Mouse (Mus musculus): ENCODE results near the gene Trim11. TPM values are rescaled to one million over a fixed set of nuclear protein-coding genes. Genes with fewer than 3 reads are reported as not detected.
"Not testable (repeated sequence)": the region's sequence is repeated elsewhere in the genome, so short reads cannot be mapped to it uniquely, and the experiment has no call there.

Gene Trim11
- 1 to 10 TPM; 4.8 to 8.5 (median 7.4) TPM for total RNA-seq (2022)

GRCm38 (mm10) chr11:58978027-58978705 is at the start of gene Trim11:
Gene Trim11, plus strand, starts transcription at chr11:58978093.
- peak in 1 of 2 experiments; percentile 22 for DNase-seq (ENCODE audit: low spot score in 2 of 2)

DNA sequence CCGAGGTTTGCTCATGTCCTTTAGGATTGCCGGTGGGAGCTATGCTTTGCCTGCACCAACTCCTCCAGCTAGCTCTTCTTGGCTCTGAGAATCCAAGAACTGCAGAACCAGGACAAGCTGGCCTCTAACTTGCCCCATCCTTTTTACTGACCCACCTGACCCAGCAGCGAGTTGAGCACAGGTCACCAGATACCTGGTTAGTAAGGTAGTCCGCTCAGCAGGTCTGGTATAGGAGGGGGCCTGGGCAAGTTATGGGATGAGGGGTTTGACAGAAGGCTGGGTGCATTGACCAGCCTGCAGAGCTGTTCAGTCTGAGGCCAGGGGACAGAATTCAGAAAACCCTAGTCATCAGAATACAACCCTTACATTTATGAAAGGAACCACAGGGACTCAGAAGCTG is 48.8 kb upstream of the Trim11 start:
- DNase-seq (ENCODE audit: low spot score in 2 of 2) = no peak

DNA sequence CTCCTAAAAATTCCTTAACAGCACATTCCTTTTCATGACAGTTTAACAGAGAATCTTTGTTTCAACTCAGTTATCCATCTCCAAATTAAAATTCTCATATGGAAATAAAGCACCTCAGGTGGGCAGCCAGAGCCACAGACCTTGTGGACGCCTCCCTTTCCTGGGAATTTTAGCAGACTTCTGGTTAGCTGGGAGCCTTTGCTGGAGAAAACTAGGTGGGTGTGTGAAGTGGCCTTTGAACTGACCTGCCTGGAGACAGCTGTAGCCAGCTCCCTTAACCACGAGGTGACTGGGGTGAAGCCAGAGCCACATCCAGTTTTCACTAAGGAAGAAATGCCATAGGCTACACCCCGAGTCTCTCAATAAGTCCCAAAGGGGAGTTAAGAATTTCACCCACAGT is 48.3 kb upstream of the Trim11 start:
- DNase-seq (ENCODE audit: low spot score in 2 of 2) = no peak

DNA sequence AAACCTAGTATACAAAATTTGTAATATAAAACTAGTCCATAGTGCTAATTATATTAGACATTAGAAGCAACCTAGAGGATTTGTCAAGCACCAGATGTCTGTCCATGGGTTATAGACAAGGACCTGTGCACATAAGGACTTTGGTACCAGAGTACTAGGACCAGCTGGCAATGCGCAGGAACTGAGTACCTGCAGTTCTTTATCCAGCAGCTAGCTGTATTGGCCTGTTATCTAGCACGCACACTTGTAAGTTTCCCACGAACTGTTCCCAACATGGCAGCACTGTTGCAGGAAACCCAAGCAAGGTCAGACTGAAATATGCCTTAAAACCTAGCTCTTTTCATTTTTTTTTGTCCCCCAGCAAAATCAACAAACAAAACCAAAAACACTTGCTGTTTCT is 47.6 kb upstream of the Trim11 start:
- no peak for DNase-seq (ENCODE audit: low spot score in 2 of 2)

DNA sequence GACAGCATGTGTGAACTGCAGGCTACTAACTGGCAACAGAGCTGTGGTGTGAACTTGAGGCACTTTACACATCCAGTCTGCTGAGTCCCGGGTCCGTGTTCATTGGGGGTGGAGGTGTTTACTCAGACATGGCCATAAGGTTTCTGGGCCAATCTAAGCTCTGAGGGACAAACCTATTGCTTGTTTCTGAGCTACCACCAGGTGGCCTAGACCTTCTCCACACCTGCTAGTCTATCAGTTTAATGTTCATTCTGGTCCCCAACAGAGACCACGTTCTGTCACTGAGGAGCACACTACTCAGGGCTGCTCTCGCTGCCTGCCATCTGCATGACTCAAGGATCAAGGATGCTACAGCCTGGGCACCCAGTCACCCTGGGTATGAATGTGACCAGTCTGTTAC is 46.3 kb upstream of the Trim11 start:
- DNase-seq (ENCODE audit: low spot score in 2 of 2) = no peak

DNA sequence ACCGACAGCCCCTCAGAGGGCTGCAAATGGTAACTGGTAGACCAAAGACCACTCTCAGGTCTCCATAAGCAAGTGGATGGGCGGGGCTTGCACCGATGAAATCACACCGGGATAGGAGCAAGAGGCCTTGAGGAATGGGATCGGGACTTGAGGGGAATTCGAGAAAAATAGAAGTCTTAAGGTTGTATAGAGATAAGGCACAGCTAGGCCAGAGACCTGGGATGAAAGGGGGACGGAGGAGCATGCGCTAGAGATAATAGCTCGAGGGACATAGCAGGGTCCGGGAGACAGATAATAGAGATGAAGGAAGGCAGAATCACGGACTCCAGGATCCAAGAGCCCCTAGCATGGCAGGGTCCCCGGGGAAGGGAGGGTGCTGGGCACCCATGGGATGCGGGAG is 40.0 kb upstream of the Trim11 start:
- no peak for DNase-seq (ENCODE audit: low spot score in 2 of 2)

GRCm38 (mm10) chr11:58938322-58939087 is 39.4 kb upstream of the Trim11 start, which contains the start of gene Rnf187:
Gene Rnf187, minus strand, starts transcription at chr11:58938916.
- DNase-seq (ENCODE audit: low spot score in 2 of 2) = peak; percentile 85 to 90

- DNase-seq (ENCODE audit: low spot score in 2 of 2) = no peak
Observed at GRCm38 (mm10) chr11:58939088-58939439, 38.8 kb upstream of the Trim11 start.

DNA sequence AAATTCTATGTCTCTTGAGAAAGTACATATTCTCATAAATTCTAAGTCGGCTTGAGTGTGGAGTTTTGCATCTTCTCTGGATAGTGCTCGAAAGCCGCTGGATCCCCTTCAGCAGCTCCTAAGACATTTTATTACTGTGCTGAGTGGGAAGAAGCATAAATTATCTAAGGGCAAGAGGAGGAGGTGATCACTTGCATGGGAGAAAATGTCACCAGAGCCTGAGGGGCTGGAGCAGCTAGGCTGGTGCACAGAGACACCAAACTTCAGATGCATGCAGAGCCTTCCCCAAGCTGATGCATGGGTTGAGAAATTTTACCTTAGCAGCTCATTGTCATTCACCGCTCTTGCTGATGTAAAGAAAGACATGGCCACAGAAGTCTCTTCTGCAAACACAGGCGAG is 33.8 kb upstream of the Trim11 start:
- no peak for DNase-seq (ENCODE audit: low spot score in 2 of 2)

GRCm38 (mm10) chr11:58947306-58947705 is 30.6 kb upstream of the Trim11 start:
- DNase-seq (ENCODE audit: low spot score in 2 of 2) = no peak

DNA sequence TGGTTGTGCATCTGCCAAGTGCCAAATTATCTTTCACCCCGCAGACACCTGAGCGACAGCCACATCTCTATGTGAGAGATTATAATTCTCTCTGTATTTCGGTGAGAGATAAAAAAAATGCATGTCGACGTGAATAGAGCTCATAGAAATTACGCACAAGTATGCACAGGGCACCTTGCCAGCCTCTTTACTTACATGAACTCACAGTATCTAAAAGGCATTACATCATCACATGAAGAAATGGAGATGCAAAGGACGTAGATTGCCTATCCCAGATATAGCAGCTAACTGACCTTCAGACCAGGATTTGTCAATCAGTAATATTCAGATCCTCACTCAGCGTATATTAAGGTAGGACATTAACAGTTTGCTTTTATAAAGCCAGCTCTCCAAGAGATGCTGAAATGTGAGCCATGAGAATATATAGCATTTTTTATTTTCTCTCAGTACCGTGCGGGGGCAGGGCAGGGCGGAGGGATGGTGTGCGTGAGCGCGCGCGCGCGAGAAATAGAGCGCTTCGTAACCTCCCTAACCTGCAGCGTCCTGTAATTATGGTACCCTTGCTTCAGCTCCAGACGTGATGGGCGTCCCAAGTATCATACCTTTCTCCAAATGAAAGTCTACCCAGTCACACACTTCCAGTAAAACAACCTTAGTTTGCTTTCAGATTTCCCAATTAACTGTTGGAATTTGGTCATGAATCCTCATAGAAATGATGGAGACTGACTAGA is 29.9 kb upstream of the Trim11 start:
- DNase-seq (ENCODE audit: low spot score in 2 of 2) = no peak

DNA sequence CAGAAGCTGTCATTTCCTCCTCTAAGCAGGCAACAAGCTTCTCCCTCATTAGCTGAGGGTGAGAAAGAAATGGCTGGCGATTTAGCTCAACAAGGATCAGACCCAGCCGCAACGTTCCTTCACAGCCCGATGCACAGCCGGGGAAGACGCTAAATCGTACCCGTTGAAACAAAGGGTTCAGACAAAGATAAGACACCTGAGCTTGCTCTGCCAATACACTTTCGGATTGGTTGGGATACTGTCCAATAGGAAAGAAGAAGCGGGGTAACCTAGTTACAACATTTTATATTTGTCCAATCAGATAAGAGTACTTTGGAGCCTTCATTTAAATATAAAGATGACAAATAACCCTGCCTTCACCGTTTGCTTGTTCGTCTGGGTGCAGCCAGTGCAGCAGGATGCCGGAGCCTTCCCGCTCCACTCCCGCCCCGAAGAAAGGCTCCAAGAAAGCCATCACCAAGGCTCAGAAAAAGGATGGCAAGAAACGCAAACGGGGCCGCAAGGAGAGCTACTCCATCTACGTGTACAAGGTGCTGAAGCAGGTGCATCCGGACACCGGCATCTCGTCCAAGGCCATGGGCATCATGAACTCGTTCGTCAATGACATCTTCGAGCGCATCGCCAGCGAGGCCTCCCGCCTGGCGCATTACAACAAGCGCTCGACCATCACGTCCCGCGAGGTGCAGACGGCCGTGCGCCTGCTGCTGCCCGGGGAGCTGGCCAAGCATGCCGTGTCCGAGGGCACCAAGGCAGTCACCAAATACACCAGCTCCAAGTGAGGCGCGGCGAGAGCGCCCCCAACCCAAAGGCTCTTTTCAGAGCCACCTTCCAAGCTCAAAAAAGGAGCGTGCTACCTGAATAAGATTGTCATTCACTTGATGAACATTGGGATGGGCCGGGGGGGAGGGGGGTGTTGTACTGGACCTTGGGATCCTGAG is 29.1 kb upstream of the Trim11 start, which contains the start of gene Hist3h2ba:
Gene Hist3h2ba (plus strand): TSS at position 379 of the 938 bp plus-strand sequence.
- DNase-seq (ENCODE audit: low spot score in 2 of 2) = no peak

DNA sequence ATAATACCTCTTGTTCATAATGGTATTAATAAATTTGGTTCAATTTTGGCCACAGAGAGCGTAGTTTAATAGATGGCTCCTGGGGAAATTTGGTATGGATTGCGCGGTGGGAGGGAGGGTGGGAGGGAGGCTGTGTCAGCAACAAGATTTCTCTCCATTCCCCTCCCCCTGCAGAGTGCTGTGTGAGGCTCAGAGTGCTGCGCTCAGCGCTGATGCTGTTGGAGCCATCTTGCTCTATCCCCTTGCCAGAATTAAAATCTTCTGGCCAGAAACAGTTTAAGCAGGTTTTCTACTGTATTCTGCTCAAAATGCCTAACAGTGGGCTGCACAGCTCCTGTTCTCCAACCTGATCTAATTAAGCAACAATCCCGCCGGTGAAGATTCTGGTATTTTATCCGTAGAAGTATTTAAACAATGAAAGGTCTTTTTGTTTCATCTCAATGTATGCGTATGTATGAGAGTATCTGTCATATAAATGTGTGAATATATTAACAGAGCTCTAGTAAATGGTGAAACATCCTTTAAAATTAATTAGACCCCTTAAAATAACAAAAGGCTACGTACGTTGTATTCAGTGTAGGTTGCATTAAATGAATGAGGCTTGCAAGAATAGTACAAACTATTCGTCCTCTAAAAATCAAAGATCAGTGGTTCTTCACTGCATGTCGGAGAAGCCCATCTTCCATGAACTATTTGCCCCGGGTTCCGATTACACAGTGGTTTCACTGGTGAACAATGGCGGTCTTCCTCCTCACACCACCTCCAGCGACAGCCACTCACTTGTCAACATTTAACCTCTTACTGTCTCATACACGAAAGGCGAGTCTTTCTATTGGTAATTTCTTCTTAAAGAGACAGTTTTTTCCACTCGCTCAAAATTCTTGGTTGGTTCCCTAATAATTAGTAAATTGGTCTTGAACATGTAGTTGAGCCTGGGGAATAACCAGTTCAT is 28.1 kb upstream of the Trim11 start:
- DNase-seq (ENCODE audit: low spot score in 2 of 2) = no peak

GRCm38 (mm10) chr11:58951210-58951609 is 26.7 kb upstream of the Trim11 start:
- DNase-seq (ENCODE audit: low spot score in 2 of 2) = no peak

- no peak for DNase-seq (ENCODE audit: low spot score in 2 of 2)
Observed at GRCm38 (mm10) chr11:58953351-58954169, 24.3 kb upstream of the Trim11 start.

DNA sequence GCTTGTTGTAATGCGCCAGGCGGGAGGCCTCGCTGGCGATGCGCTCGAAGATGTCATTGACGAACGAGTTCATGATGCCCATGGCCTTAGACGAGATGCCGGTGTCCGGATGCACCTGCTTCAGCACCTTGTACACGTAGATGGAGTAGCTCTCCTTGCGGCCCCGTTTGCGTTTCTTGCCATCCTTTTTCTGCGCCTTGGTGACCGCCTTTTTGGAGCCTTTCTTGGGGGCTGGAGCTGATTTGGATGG is 23.8 kb upstream of the Trim11 start:
- DNase-seq (ENCODE audit: low spot score in 2 of 2) = not testable (repeated sequence)

- peak; percentile 81 to 91 for DNase-seq (ENCODE audit: low spot score in 2 of 2)
Observed at GRCm38 (mm10) chr11:58954420-58955142, 23.3 kb upstream of the Trim11 start, which contains the start of the genes Hist3h2a and Trim17. Gene Hist3h2a, plus strand, starts transcription at chr11:58954685. Gene Trim17, plus strand, starts transcription at chr11:58954685.

GRCm38 (mm10) chr11:58955143-58955867 is 22.6 kb upstream of the Trim11 start:
- DNase-seq (ENCODE audit: low spot score in 2 of 2) = no peak
